Comparison of ENCODE assay signal across 21 mouse cellular contexts in genomic region chr10:45181344-45181743, GRCm38 (mm10). TPM values are rescaled to one million over a fixed set of nuclear protein-coding genes. Genes with fewer than 3 reads are reported as not detected.
DNase-seq lines count a peak whose midpoint lies in the region; ATAC-seq lines count a peak whose summit lies in the region.
"Had no signal": no experiment of that assay in that cellular context is flagged by ENCODE, and none has a peak within 500 bp of the region (broad histone marks: within the 10 kb centered on the region; RNA-seq: fewer than 3 reads in every experiment).

No protein-coding gene starts in this region.

- no peaks in the 10 kb centered on the region for H3K27me3 ChIP-seq in lung, embryonic 15.5 days
- no peaks in the 10 kb centered on the region for H3K27me3 ChIP-seq in heart, embryonic 12.5 days (replicated peaks)
- no peaks in the 10 kb centered on the region for H3K27me3 ChIP-seq in lung, embryonic 16.5 days (ENCODE audit: control insufficient read depth, insufficient read depth, low read depth, low read length)
- H3K27me3 ChIP-seq: embryonic facial prominence, embryonic 13.5 days; forebrain, embryonic 12.5 days; hindbrain, embryonic 15.5 days; neural tube, embryonic 12.5 days had no signal

- no peaks in the 10 kb centered on the region for H3K36me3 ChIP-seq in lung, embryonic 15.5 days
- H3K36me3 ChIP-seq in heart, embryonic 12.5 days: no peaks in the 10 kb centered on the region
- no peaks in the 10 kb centered on the region for H3K36me3 ChIP-seq in lung, embryonic 16.5 days (ENCODE audit: control insufficient read depth, insufficient read depth, low read length)
- H3K36me3 ChIP-seq: embryonic facial prominence, embryonic 13.5 days; forebrain, embryonic 12.5 days; hindbrain, embryonic 15.5 days; neural tube, embryonic 12.5 days had no signal

- DNase-seq in lung, postnatal 4 days: no peak
- no peak for DNase-seq in left cerebral cortex, postnatal 14 days (ENCODE audit: low spot score in 2 of 2)
- DNase-seq in thymus, postnatal 4 days: no peak
- no peak for DNase-seq in cerebellum, adult 8-10 months
- DNase-seq: adrenal gland, postnatal 25 days; cerebellum, postnatal 25 days; kidney, adult 2 months; kidney, postnatal 36 days; right cerebral cortex, postnatal 14 days had no signal

- H3K9me3 ChIP-seq in lung, embryonic 15.5 days: no peaks in the 10 kb centered on the region
- 0 out of 2 replicates have a peak, but pooled peaks cover 2% of the 10 kb centered on the region for H3K9me3 ChIP-seq in heart, embryonic 12.5 days (replicated peaks)
- H3K9me3 ChIP-seq in lung, embryonic 16.5 days (ENCODE audit: control insufficient read depth, low read length): no peaks in the 10 kb centered on the region
- H3K9me3 ChIP-seq: embryonic facial prominence, embryonic 13.5 days; forebrain, embryonic 12.5 days; hindbrain, embryonic 15.5 days; neural tube, embryonic 12.5 days had no signal

- H3K4me3 ChIP-seq in lung, embryonic 15.5 days: no peak overlapping the region
- H3K4me3 ChIP-seq in heart, embryonic 12.5 days: no peak overlapping the region
- no peak overlapping the region for H3K4me3 ChIP-seq in lung, embryonic 16.5 days (ENCODE audit: low read length)
- H3K4me3 ChIP-seq: embryonic facial prominence, embryonic 13.5 days; forebrain, embryonic 12.5 days; hindbrain, embryonic 15.5 days; neural tube, embryonic 12.5 days had no signal

- no peak overlapping the region for H3K9ac ChIP-seq in lung, embryonic 15.5 days
- H3K9ac ChIP-seq in heart, embryonic 12.5 days: no peak overlapping the region
- no peak overlapping the region for H3K9ac ChIP-seq in lung, embryonic 16.5 days (ENCODE audit: low read length)
- H3K9ac ChIP-seq: embryonic facial prominence, embryonic 13.5 days; forebrain, embryonic 12.5 days; hindbrain, embryonic 15.5 days; neural tube, embryonic 12.5 days had no signal

- H3K27ac ChIP-seq in lung, embryonic 15.5 days: no peak overlapping the region
- peak overlapping the region; percentile 80 for H3K27ac ChIP-seq in heart, embryonic 12.5 days (ENCODE audit: poor library complexity, severe bottlenecking)
- H3K27ac ChIP-seq in lung, embryonic 16.5 days (ENCODE audit: low read length): peak overlapping the region; percentile 13; the same call in 1 of the 2 replicates
- H3K27ac ChIP-seq: embryonic facial prominence, embryonic 13.5 days; forebrain, embryonic 12.5 days; hindbrain, embryonic 15.5 days; neural tube, embryonic 12.5 days had no signal

- H3K4me1 ChIP-seq in lung, embryonic 15.5 days: no peaks in the 10 kb centered on the region
- H3K4me1 ChIP-seq in heart, embryonic 12.5 days (replicated peaks): peaks cover 27% of the 10 kb centered on the region
- peaks cover 5% of the 10 kb centered on the region; the same call in 1 of the 2 replicates for H3K4me1 ChIP-seq in lung, embryonic 16.5 days (replicated peaks; ENCODE audit: control insufficient read depth, insufficient read depth, low read length)
- H3K4me1 ChIP-seq: embryonic facial prominence, embryonic 13.5 days; forebrain, embryonic 12.5 days; hindbrain, embryonic 15.5 days; neural tube, embryonic 12.5 days had no signal

- intact Hi-C loops in left cerebral cortex, postnatal 14 days (cut with DNase I): no loop called here

- ATAC-seq in lung, embryonic 15.5 days (ENCODE audit: borderline replicate concordance, extremely low read depth, low FRiP score, low TSS enrichment): peak; percentile 23; the same call in 1 of the 2 replicates
- ATAC-seq in heart, embryonic 12.5 days (ENCODE audit: insufficient number of reproducible peaks, low FRiP score): peak; percentile 68; the same call in 1 of the 2 replicates
- peak; percentile 61 for ATAC-seq in lung, embryonic 16.5 days (ENCODE audit: low read depth)
- ATAC-seq: CD4-positive, CD25-positive, alpha-beta regulatory T cell, adult 4 months had no signal

- 57% methylated on average over 3 of the region's 3 CpGs for WGBS in lung, embryonic 15.5 days
- WGBS in heart, embryonic 12.5 days: 37% methylated on average over 3 of the region's 3 CpGs
- 62% methylated on average over 3 of the region's 3 CpGs for WGBS in lung, embryonic 16.5 days

- H3K4me2 ChIP-seq in lung, embryonic 15.5 days: no peak overlapping the region
- no peak overlapping the region for H3K4me2 ChIP-seq in heart, embryonic 12.5 days
- no peak overlapping the region for H3K4me2 ChIP-seq in lung, embryonic 16.5 days (ENCODE audit: low read depth, low read length)
- H3K4me2 ChIP-seq: embryonic facial prominence, embryonic 13.5 days; forebrain, embryonic 12.5 days; hindbrain, embryonic 15.5 days; neural tube, embryonic 12.5 days had no signal

RNA-seq across cellular contexts. Expression of gene Popdc3, which starts 3.4 kb away (rescaled TPM):
- 0.97 and 1.5 TPM in 2 replicates for polyA plus RNA-seq in lung, embryonic 15.5 days (2015; fragmentation: Nextera tagmentation; extraction: Ambion mirVana)
- 22.9 and 24.9 TPM in 2 replicates for polyA plus RNA-seq in heart, embryonic 12.5 days (2016; fragmentation: Nextera tagmentation; extraction: Ambion mirVana)
- 1.0 and 1.8 TPM in 2 replicates for polyA plus RNA-seq in lung, embryonic 16.5 days (2015; fragmentation: Nextera tagmentation; extraction: Ambion mirVana)
- 1 to 10 TPM in 1 of 2 experiments, under 1 TPM in 1; 0.75 to 1.6 TPM for total RNA-seq in left cerebral cortex, postnatal 14 days (2021)
- total RNA-seq: liver, adult 2 months; megakaryocyte progenitor cell, adult 5-6 weeks; MEL had no signal
- polyA plus RNA-seq: CD4-positive, CD25-positive, alpha-beta regulatory T cell, adult 4 months; liver, adult 2 months; testis, adult 2 months had no signal
